Mouse (Mus musculus): ENCODE measurements around the gene 3830417A13Rik.

Gene 3830417A13Rik

GRCm38 (mm10) chrX:64173248-64173647 is at the start of gene 3830417A13Rik:
TSS of gene 3830417A13Rik (plus strand) at chrX:64173548.
- in situ Hi-C loops (cut with MboI; ENCODE audit: low sequenced_read_pairs) = no loop called here

GRCm38 (mm10) chrX:64152098-64152497 is 21.2 kb upstream of the 3830417A13Rik start, which contains the start of gene Gm6760:
TSS of gene Gm6760 (minus strand) at chrX:64152198.
- in situ Hi-C loops (cut with MboI; ENCODE audit: low sequenced_read_pairs) = no loop called here

GRCm38 (mm10) chrX:64181246-64181645 is 7.9 kb downstream of the 3830417A13Rik start:
- in situ Hi-C loops (cut with MboI; ENCODE audit: low sequenced_read_pairs) = no loop called here
